Mouse (Mus musculus): Measurements from ENCODE around the gene Pak1.

Pak1 gene

DNA sequence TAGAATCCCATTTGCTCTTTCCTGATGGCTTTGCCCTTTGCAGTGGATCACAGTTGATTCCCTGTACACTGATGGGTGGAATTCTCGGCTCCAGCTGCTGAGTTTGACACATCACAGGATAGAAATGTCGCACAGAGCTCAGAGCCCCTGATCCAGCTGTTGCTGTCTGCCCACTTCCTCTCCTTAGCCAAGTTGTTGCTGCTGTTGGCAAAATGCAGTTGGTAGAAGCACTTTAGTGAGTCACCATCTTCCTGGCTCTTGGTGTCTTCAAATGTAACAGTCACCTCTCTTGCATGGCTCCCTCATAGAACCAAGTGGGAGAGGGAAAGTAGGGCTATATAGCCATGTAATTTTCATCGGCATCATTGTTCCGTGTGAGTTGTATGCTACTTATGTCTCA is 11.2 kb upstream of the Pak1 start:
- DNase-seq (ENCODE audit: low spot score in 2 of 2), result no peak

GRCm38 (mm10) chr7:97780222-97780621 is 8.1 kb upstream of the Pak1 start:
- DNase-seq (ENCODE audit: low spot score in 2 of 2), result no peak

- no peak for DNase-seq (ENCODE audit: low spot score in 2 of 2)
These were observed 7.5 kb upstream of the Pak1 start for GRCm38 (mm10) chr7:97780815-97781214.

DNA sequence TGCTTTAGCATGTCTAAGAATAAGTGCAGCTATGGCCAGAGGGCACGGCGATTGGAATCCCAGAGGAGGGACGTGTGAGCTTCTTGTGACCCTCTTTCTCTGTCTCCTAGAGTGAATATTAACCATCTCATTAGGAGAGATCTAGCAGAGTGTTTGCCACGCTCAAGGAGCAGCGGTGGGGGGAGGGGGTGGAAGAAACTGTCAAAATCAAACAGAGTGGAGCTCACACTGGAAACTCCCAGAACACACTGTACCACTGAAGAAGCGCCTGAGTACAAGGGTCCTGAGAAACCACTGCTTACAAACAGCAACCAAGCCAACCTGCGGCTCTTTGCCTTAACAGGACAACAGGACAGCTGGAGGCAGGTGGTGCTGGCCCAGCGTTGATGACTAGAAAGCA is 6.8 kb upstream of the Pak1 start:
- no peak for DNase-seq (ENCODE audit: low spot score in 2 of 2)

GRCm38 (mm10) chr7:97783523-97783922 is 4.8 kb upstream of the Pak1 start:
- no peak for DNase-seq (ENCODE audit: low spot score in 2 of 2)

- peak in 1 of 2 experiments; percentile 9 for DNase-seq (ENCODE audit: low spot score in 2 of 2)
These were observed 535 bp downstream of the Pak1 start for GRCm38 (mm10) chr7:97788669-97789483.

GRCm38 (mm10) chr7:97790272-97790671 is 1.9 kb downstream of the Pak1 start:
- no peak for DNase-seq (ENCODE audit: low spot score in 2 of 2)

DNA sequence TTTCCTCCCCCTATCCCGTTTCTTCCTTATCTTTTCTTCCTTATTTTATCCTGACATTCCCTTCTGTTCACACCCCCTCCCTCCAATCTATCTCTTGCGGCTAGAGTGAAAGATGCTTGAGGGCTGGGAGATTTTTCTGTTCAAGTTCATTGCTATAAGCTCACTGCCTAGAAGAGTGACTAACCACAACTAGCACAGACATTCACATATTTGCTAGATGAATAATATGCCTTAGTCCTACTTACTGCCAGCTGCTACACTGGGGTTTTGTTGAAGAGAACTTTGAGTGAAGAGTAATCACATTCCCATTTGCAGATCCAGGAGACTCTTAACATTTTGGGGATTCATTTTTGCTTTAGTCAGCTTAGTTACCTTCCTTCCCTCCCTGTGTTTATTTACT is 4.0 kb downstream of the Pak1 start:
- no peak for DNase-seq (ENCODE audit: low spot score in 2 of 2)

GRCm38 (mm10) chr7:97803116-97803515 is 14.8 kb downstream of the Pak1 start:
- no peak for DNase-seq (ENCODE audit: low spot score in 2 of 2)

- DNase-seq (ENCODE audit: low spot score in 2 of 2), result no peak
These were observed 16.1 kb downstream of the Pak1 start for GRCm38 (mm10) chr7:97804245-97805066.

GRCm38 (mm10) chr7:97805067-97805365 is 16.7 kb downstream of the Pak1 start:
- no peak for DNase-seq (ENCODE audit: low spot score in 2 of 2)

DNA sequence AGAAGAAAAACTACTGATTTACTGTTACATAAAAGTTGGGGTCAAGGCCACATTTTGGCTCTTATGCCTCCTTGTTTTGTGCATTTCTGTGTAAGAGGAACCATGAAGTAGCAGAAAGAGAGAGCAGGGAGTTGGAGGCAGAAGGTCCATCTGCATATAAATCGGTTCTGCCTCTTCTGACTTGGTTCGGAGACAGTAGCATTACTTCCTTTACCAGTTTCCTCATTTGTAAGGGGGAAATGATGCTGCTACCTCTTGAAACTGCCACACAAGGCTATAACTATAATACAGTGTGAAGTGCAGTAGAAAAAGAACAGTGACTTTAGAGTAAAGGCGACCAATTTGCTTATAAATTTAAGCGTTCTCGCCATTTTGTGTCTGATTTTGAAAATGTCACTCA is 21.0 kb downstream of the Pak1 start:
- no peak for DNase-seq (ENCODE audit: low spot score in 2 of 2)

GRCm38 (mm10) chr7:97821875-97822274 is 33.5 kb downstream of the Pak1 start:
- no peak for DNase-seq (ENCODE audit: low spot score in 2 of 2)

DNA sequence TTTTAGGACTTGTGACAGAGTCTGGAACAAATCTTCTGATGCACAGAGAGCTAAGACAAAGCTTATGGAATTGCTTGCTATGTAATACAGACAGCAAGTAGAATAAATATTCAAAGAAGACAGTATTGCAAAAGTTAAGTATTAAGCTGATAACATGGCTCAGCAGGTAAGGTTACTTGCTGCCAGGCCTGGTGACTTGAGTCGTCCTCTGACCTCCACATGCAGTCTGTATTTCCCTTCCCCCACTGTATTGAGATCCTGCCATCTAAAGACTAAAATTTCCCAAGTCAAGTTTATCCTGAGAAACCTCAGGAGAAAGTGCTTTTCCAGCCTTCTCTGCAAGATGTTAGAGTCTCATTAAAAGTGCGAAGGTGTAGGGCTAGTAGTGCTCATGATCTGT is 40.8 kb downstream of the Pak1 start:
- no peak for DNase-seq (ENCODE audit: low spot score in 2 of 2)

GRCm38 (mm10) chr7:97830739-97831138 is 42.4 kb downstream of the Pak1 start:
- DNase-seq (ENCODE audit: low spot score in 2 of 2), result no peak

- DNase-seq (ENCODE audit: low spot score in 2 of 2), result no peak
These were observed 44.6 kb downstream of the Pak1 start for GRCm38 (mm10) chr7:97832987-97833386.

GRCm38 (mm10) chr7:97838574-97838973 is 50.2 kb downstream of the Pak1 start:
- no peak for DNase-seq (ENCODE audit: low spot score in 2 of 2)

- no peak for DNase-seq (ENCODE audit: low spot score in 2 of 2)
These were observed 53.0 kb downstream of the Pak1 start for GRCm38 (mm10) chr7:97841311-97841710.

GRCm38 (mm10) chr7:97842332-97842731 is 54.0 kb downstream of the Pak1 start:
- DNase-seq (ENCODE audit: low spot score in 2 of 2), result no peak

DNA sequence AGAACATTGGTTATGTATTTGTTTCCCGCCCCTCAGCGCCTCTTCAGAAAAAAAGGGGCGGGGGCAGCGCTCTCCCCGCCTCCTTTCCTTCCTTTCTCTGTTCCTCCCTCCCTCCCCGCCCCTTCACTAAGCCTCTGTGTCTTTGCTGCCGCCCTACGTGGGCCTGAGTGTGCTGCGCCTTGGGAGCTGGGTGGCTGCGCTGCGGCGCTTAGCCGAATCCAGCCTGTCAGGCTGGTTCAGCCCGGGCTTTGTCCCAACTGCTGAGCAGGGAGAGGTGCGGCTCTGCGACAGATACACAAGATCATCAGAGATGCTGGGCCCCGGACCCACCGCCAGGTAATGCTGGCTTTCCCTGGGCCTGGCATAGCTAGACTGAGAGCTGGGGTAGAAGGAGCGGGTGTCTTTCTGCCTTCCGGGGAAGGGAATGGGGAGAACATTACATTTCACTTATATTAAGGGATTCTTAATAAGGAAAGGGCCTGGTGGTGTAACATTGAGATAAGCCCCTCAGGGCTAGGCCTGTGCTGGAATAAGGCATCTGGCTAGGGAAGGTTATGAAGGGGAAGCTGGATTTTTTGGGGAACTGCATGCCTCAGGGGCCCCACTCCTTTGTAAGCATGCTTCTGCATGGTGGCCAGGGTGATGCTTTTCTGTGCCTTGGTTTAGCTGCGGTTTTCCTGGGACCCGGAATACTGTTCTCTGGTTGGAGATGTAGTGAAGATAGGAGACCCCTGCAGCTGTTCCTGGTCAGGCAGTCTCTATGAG is 54.6 kb downstream of the Pak1 start:
- DNase-seq (ENCODE audit: low spot score in 2 of 2), result peak; percentile 18 to 44

GRCm38 (mm10) chr7:97844419-97844818 is 56.1 kb downstream of the Pak1 start:
- DNase-seq (ENCODE audit: low spot score in 2 of 2), result no peak

DNA sequence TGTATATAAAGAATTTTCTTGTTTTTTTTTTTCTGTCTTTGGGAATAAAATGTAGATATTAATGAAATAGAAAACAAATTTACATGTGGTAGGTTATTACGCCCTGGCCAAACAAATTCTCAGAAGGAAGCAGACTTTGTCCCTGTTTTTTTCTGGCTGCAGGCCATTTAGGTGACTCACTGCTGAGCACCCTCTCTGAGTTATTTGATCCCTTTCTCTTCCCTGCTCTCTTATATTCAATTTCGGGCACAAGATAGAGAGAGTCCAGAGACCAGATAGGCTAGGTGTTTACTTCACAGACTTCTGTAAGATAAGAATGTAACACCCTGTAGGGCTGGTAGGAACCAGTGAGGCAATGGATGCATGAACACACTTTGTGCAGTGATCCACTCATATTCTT is 57.2 kb downstream of the Pak1 start:
- no peak for DNase-seq (ENCODE audit: low spot score in 2 of 2)

DNA sequence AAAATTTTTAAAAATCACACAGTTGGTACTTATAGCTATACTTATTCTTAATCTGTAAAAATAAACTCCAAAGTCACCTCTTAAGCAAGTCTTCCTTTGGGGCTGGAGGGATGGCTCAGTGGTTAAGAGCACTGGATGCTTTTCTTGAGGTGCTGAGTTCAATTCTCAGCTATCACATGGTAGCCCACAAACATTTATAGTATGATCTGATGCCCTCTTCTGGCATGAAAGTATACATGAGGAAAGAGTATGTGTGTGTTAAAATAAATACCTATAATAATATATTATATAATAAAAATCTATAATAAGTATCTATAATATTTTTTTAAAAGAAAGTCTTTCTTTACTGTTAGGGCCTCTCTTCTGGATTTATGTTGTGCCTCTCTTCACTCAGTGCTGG is 58.2 kb downstream of the Pak1 start:
- no peak for DNase-seq (ENCODE audit: low spot score in 2 of 2)

All from natural killer cell, adult 2 months (primary cell).